Mouse (Mus musculus) liver, postnatal 0 days (tissue): Measurements from ENCODE around the gene Mgat4a.

Experiments used
- CTCF ChIP-seq: sonication (generic); IDR thresholded peaks from 2 replicates; pipeline ENCODE4 v1.5.1; 2016; ENCODE audit warnings: antibody characterized with exemption, low read depth
- EP300 ChIP-seq: IDR thresholded peaks from 2 replicates; pipeline ENCODE4 v1.6.1; 2016; ENCODE audit warnings: antibody characterized with exemption, low read depth, mild to moderate bottlenecking

DNA sequence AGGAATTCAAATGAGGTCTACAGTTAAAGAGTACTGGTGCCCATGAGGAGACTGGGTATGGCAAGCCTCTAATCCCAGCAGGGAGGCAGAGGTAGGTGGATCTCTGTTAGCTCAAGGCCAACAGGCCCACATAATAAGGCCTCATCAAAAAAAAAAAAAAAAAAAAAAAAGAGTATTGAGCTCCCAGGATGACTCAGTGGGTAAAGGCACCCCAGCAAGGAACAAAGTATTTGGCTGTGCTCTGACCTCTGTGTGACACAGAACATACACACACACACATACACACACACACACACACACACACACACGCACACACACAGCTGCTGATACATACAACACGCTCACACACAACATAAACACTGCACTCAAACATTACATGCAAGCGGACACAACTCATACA lies 65.5 kb downstream of the Mgat4a start:
- TF ChIP-seq CTCF (no peak), EP300 (no peak)
